Mouse (Mus musculus) myocyte (in vitro differentiated cells): ENCODE data around the gene Naalad2.

Experiments used
- CEBPB ChIP-seq: IDR thresholded peaks from 2 replicates; pipeline ENCODE4 v1.6.1; 2011; ENCODE audit warnings: mild to moderate bottlenecking, moderate library complexity; ENCODE audit not compliant: poor library complexity, insufficient read depth, severe bottlenecking
- E2F4 ChIP-seq: IDR thresholded peaks from one replicate; pipeline ENCODE4 v1.6.1; 2011; ENCODE audit warnings: mild to moderate bottlenecking, control low read depth, moderate library complexity; ENCODE audit not compliant: insufficient read depth
- MAX ChIP-seq: IDR thresholded peaks from one replicate; pipeline ENCODE4 v1.6.1; 2011; ENCODE audit warnings: low read depth, mild to moderate bottlenecking, control low read depth
- MYOD1 ChIP-seq, 3 experiments: IDR thresholded peaks; one replicate each; pipeline ENCODE4 v1.6.1; 2011; ENCODE audit warnings: control low read depth in 2 of 3, low read depth in 2 of 3, mild to moderate bottlenecking in 2 of 3, moderate library complexity in 1 of 3; ENCODE audit not compliant: insufficient read length in 2 of 3, control insufficient read depth in 1 of 3
- MYOG ChIP-seq, 3 experiments: IDR thresholded peaks; one replicate each; pipeline ENCODE4 v1.6.1; 2011; ENCODE audit warnings: control low read depth in 2 of 3, low read depth in 2 of 3, mild to moderate bottlenecking in 2 of 3; ENCODE audit not compliant: insufficient read length in 2 of 3, control insufficient read depth in 1 of 3, insufficient read depth in 1 of 3
- POLR2A ChIP-seq: IDR thresholded peaks from one replicate; pipeline ENCODE4 v1.6.1; 2011; ENCODE audit warnings: low read depth, mild to moderate bottlenecking, control low read depth, moderate library complexity; ENCODE audit not compliant: insufficient read length
- SRF ChIP-seq: IDR thresholded peaks from one replicate; pipeline ENCODE4 v1.6.1; 2011; ENCODE audit warnings: low read depth; ENCODE audit not compliant: control insufficient read depth, insufficient read length
- TCF12 ChIP-seq: IDR thresholded peaks from one replicate; pipeline ENCODE4 v1.6.1; 2011; ENCODE audit warnings: mild to moderate bottlenecking, control low read depth; ENCODE audit not compliant: poor library complexity, insufficient read depth, severe bottlenecking
- USF1 ChIP-seq: IDR thresholded peaks from one replicate; pipeline ENCODE4 v1.6.1; 2011; ENCODE audit warnings: low read depth, mild to moderate bottlenecking, control low read depth, moderate library complexity

DNA sequence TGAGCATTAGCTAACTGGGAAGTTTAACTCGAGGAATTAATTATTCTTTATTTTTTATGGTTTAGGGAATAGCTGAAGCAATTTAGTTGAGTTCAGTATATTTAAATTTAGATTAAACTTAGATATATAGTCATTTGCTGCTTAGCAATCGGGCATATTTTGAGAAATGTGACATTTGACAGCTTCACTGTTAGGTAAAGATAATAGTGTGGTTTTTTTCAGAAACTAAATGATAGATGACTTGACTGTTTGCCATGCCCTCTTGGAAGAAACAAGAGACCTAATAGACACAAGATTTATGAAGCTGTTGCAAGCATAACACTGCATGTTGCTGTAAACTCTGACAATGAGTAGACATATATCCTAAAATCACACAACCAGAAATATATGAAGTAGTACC, 126.0 kb downstream of the Naalad2 start:
- TF ChIP-seq SRF (no peak), MAX (no peak), E2F4 (no peak), USF1 (no peak), POLR2A (no peak), TCF12 (no peak), MYOD1 (IDR thresholded peaks at IDR 0.05; ENCODE audit: control insufficient read depth in 1 of 3, insufficient read length in 2 of 3, low read depth in 2 of 3) (no peak), MYOG (IDR thresholded peaks at IDR 0.05; ENCODE audit: control insufficient read depth in 1 of 3, insufficient read depth in 1 of 3, insufficient read length in 2 of 3, low read depth in 2 of 3) (no peak), CEBPB (no peak)
